Mouse (Mus musculus): ENCODE data around the gene Cycs. TPM values are rescaled to one million over a fixed set of nuclear protein-coding genes. Genes with fewer than 3 reads are reported as not detected.
A peak's percentile ranks its signal among the peaks of the same experiment; 100 is the strongest.

The Cycs gene
- polyA plus RNA-seq, 1 experiment from 2014 or later = 83.7 TPM

- 81% methylated on average over 5 of the region's 5 CpGs for WGBS
Measured at GRCm38 (mm10) chr6:50552881-50553518, 13.3 kb downstream of the Cycs start.

GRCm38 (mm10) chr6:50549791-50550190 is 16.5 kb downstream of the Cycs start:
- Histone ChIP-seq H3K27me3 (ENCODE audit: control insufficient read depth, insufficient read depth, low read length) (no peaks in the 10 kb centered on the region), H3K4me1 (replicated peaks; ENCODE audit: control insufficient read depth, insufficient read depth, low read length) (no peaks in the 10 kb centered on the region), H3K27ac (no peak overlapping the region), H3K9me3 (ENCODE audit: control insufficient read depth, low read length) (no peaks in the 10 kb centered on the region), H3K36me3 (replicated peaks; ENCODE audit: control insufficient read depth, insufficient read depth) (no peaks in the 10 kb centered on the region), H3K4me3 (replicated peaks; ENCODE audit: low read length) (no peak overlapping the region), H3K9ac (no peak overlapping the region), H3K4me2 (replicated peaks) (no peak overlapping the region)
- ATAC-seq (ENCODE audit: low FRiP score) (no peak), DNase-seq (ENCODE audit: low spot score) (no peak)
- WGBS = 86% methylated on average over 7 of the region's 7 CpGs

More at GRCm38 (mm10) chr6:50552881-50553518, 13.3 kb downstream of the Cycs start:
- Histone ChIP-seq H3K27me3 (ENCODE audit: control insufficient read depth, insufficient read depth, low read length) (no peaks in the 10 kb centered on the region), H3K4me3 (replicated peaks; ENCODE audit: low read length) (no peak overlapping the region), H3K4me2 (replicated peaks) (no peak overlapping the region), H3K36me3 (replicated peaks; ENCODE audit: control insufficient read depth, insufficient read depth) (no peaks in the 10 kb centered on the region), H3K4me1 (replicated peaks; ENCODE audit: control insufficient read depth, insufficient read depth, low read length) (no peaks in the 10 kb centered on the region), H3K27ac (no peak overlapping the region), H3K9me3 (ENCODE audit: control insufficient read depth, low read length) (no peaks in the 10 kb centered on the region), H3K9ac (no peak overlapping the region)
- DNase-seq (ENCODE audit: low spot score) (no peak), ATAC-seq (ENCODE audit: low FRiP score) (no peak)

- 84% methylated on average over 5 of the region's 5 CpGs for WGBS
- Histone ChIP-seq H3K36me3 (replicated peaks; ENCODE audit: control insufficient read depth, insufficient read depth) (no peaks in the 10 kb centered on the region), H3K4me2 (replicated peaks) (no peak overlapping the region), H3K27ac (no peak overlapping the region), H3K4me3 (replicated peaks; ENCODE audit: low read length) (no peak overlapping the region), H3K9me3 (ENCODE audit: control insufficient read depth, low read length) (no peaks in the 10 kb centered on the region), H3K9ac (no peak overlapping the region), H3K27me3 (ENCODE audit: control insufficient read depth, insufficient read depth, low read length) (no peaks in the 10 kb centered on the region), H3K4me1 (replicated peaks; ENCODE audit: control insufficient read depth, insufficient read depth, low read length) (no peaks in the 10 kb centered on the region)
- ATAC-seq (ENCODE audit: low FRiP score) (no peak), DNase-seq (ENCODE audit: low spot score) (no peak)
Measured at GRCm38 (mm10) chr6:50549051-50549450, 17.3 kb downstream of the Cycs start.

DNA sequence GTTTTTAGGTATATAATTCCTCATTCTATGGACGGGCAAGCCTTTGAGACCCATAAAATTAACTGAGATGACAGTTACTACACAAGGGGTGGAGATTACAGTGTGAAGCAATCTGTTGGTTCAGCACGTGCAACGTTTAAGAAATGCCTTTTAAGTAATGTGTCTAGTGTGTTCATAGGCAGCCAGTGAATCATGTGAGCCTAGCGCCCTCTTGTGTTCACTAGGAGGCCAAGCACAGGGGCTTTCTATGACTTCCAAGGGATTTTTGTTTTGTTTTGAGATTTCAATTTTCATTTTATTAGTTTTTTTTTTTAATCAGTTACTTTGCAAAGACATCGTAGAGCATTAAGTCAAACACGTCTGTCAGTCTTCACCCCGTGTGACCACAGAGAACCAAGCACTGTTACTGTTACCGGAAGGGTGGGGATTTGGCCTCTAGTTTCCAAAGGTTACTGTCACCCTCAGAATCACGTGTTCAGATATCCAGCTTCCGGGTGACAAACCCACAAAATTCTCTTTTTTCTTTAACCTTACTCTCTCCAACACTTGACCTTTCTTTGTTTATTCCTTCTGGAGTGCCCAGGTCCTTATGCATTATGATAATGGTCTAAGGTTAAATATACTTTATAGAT is 20.8 kb downstream of the Cycs start:
- Histone ChIP-seq H3K4me1 (replicated peaks; ENCODE audit: control insufficient read depth, insufficient read depth, low read length) (no peaks in the 10 kb centered on the region), H3K27ac (no peak overlapping the region), H3K4me3 (replicated peaks; ENCODE audit: low read length) (no peak overlapping the region), H3K36me3 (replicated peaks; ENCODE audit: control insufficient read depth, insufficient read depth) (no peaks in the 10 kb centered on the region), H3K9ac (no peak overlapping the region), H3K27me3 (ENCODE audit: control insufficient read depth, insufficient read depth, low read length) (no peaks in the 10 kb centered on the region), H3K9me3 (ENCODE audit: control insufficient read depth, low read length) (no peaks in the 10 kb centered on the region), H3K4me2 (replicated peaks) (no peak overlapping the region)
- peak; percentile 76 for DNase-seq (ENCODE audit: low spot score)
- no peak for ATAC-seq (ENCODE audit: low FRiP score)
- WGBS = 31% methylated on average over 10 of the region's 10 CpGs

GRCm38 (mm10) chr6:50542535-50542934 is 23.8 kb downstream of the Cycs start:
- Histone ChIP-seq H3K9ac (no peak overlapping the region), H3K4me2 (replicated peaks) (no peak overlapping the region), H3K27ac (no peak overlapping the region), H3K27me3 (ENCODE audit: control insufficient read depth, insufficient read depth, low read length) (no peaks in the 10 kb centered on the region), H3K4me3 (replicated peaks; ENCODE audit: low read length) (no peak overlapping the region), H3K4me1 (replicated peaks; ENCODE audit: control insufficient read depth, insufficient read depth, low read length) (no peaks in the 10 kb centered on the region), H3K9me3 (ENCODE audit: control insufficient read depth, low read length) (no peaks in the 10 kb centered on the region), H3K36me3 (replicated peaks; ENCODE audit: control insufficient read depth, insufficient read depth) (no peaks in the 10 kb centered on the region)
- no peak for DNase-seq (ENCODE audit: low spot score)
- no peak for ATAC-seq (ENCODE audit: low FRiP score)
- 100% methylated on average over 1 of the region's 1 CpGs for WGBS

DNA sequence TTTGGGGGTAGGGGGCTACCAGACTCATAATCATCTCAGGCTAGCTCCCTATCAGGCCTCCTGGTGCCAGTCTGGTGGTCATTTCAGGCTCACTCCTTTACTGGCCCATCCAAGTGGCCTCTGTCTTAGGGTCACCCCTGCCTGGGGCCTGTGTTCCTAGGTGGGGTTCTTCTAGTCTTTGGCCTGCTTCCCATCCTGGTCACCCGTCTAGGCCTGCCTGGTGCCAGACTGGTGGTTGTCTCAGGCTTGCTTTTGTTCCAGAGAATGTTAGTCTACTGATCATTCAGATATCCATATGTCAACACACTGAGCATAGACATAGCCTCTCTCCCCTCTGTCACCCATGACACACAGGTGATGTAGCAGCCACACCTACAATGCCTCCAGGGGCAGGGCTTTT is 26.7 kb downstream of the Cycs start:
- no peaks in the 10 kb centered on the region for H3K36me3 ChIP-seq (replicated peaks; ENCODE audit: control insufficient read depth, insufficient read depth)
- 69% methylated on average over 1 of the region's 1 CpGs for WGBS
- H3K9me3 ChIP-seq (ENCODE audit: control insufficient read depth, low read length) = no peaks in the 10 kb centered on the region
- no peak overlapping the region for H3K4me3 ChIP-seq (replicated peaks; ENCODE audit: low read length)
- no peak overlapping the region for H3K4me2 ChIP-seq (replicated peaks)
- DNase-seq (ENCODE audit: low spot score) = no peak
- H3K4me1 ChIP-seq (replicated peaks; ENCODE audit: control insufficient read depth, insufficient read depth, low read length) = no peaks in the 10 kb centered on the region
- no peak overlapping the region for H3K9ac ChIP-seq
- ATAC-seq (ENCODE audit: low FRiP score) = no peak
- no peak overlapping the region for H3K27ac ChIP-seq
- no peaks in the 10 kb centered on the region for H3K27me3 ChIP-seq (ENCODE audit: control insufficient read depth, insufficient read depth, low read length)

DNA sequence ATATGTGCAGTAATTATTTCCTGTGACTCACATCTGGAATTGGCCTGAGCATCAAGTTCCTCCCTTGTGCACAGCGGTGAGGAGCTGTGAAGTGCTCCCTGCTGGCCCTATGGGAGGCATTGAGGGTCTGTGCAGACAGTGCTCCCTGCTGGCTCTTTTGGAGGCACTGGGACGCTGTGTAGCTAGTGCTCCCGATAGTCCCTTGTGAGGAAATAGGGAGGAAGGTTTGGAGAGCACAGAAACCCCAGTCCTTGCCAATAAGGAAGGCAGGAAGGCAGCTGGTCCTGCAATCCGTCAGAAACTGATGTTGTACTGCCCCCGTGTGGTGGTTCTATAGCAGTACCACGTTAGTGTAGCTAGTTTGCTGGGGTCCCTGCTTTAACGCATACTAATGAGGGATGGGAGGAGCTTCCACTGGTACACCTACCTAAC is 29.9 kb downstream of the Cycs start:
- Histone ChIP-seq H3K9me3 (ENCODE audit: control insufficient read depth, low read length) (no peaks in the 10 kb centered on the region), H3K4me1 (replicated peaks; ENCODE audit: control insufficient read depth, insufficient read depth, low read length) (no peaks in the 10 kb centered on the region), H3K27ac (no peak overlapping the region), H3K36me3 (replicated peaks; ENCODE audit: control insufficient read depth, insufficient read depth) (no peaks in the 10 kb centered on the region), H3K9ac (no peak overlapping the region), H3K4me3 (replicated peaks; ENCODE audit: low read length) (no peak overlapping the region), H3K27me3 (ENCODE audit: control insufficient read depth, insufficient read depth, low read length) (no peaks in the 10 kb centered on the region), H3K4me2 (replicated peaks) (no peak overlapping the region)
- peak; percentile 94 for DNase-seq (ENCODE audit: low spot score)
- peak; percentile 82 for ATAC-seq (ENCODE audit: low FRiP score)
- 9% methylated on average over 7 of the region's 7 CpGs for WGBS

DNA sequence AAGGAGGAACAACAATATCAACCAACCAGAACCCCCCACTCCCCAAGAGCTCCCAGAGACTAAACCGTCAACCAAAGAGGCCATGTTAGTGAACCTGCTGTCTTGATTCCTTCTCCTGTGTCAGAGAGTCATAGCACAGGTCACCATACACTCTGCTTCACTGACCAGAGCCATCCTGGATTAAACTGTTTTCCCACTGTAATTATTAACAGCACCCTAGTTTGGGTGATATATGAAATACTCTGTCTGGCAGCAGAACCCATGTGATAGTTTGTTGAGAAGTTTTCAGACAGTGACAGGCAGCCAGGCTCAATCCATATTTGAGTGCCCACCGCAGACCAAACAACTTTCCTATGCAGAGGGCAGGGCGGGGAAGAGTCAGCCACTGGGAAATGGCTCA is 31.0 kb downstream of the Cycs start:
- Histone ChIP-seq H3K4me3 (replicated peaks; ENCODE audit: low read length) (no peak overlapping the region), H3K9ac (no peak overlapping the region), H3K36me3 (replicated peaks; ENCODE audit: control insufficient read depth, insufficient read depth) (no peaks in the 10 kb centered on the region), H3K27me3 (ENCODE audit: control insufficient read depth, insufficient read depth, low read length) (no peaks in the 10 kb centered on the region), H3K4me2 (replicated peaks) (no peak overlapping the region), H3K27ac (no peak overlapping the region), H3K9me3 (ENCODE audit: control insufficient read depth, low read length) (no peaks in the 10 kb centered on the region), H3K4me1 (replicated peaks; ENCODE audit: control insufficient read depth, insufficient read depth, low read length) (no peaks in the 10 kb centered on the region)
- WGBS = 86% methylated on average over 3 of the region's 3 CpGs
- DNase-seq (ENCODE audit: low spot score) = no peak
- ATAC-seq (ENCODE audit: low FRiP score) = no peak

GRCm38 (mm10) chr6:50531920-50532319 is 34.4 kb downstream of the Cycs start:
- H3K27ac ChIP-seq = no peak overlapping the region
- 76% methylated on average over 8 of the region's 8 CpGs for WGBS
- DNase-seq (ENCODE audit: low spot score) = no peak
- H3K27me3 ChIP-seq (ENCODE audit: control insufficient read depth, insufficient read depth, low read length) = no peaks in the 10 kb centered on the region
- no peaks in the 10 kb centered on the region for H3K4me1 ChIP-seq (replicated peaks; ENCODE audit: control insufficient read depth, insufficient read depth, low read length)
- H3K9me3 ChIP-seq (ENCODE audit: control insufficient read depth, low read length) = no peaks in the 10 kb centered on the region
- no peak overlapping the region for H3K4me3 ChIP-seq (replicated peaks; ENCODE audit: low read length)
- no peaks in the 10 kb centered on the region for H3K36me3 ChIP-seq (replicated peaks; ENCODE audit: control insufficient read depth, insufficient read depth)
- H3K4me2 ChIP-seq (replicated peaks) = no peak overlapping the region
- no peak overlapping the region for H3K9ac ChIP-seq
- no peak for ATAC-seq (ENCODE audit: low FRiP score)

Measured in hindbrain, embryonic 14.5 days (tissue).